Mouse (Mus musculus) CH12.LX (cell line): Measurements from ENCODE around the gene Fv1. TPM values are rescaled to one million over a fixed set of nuclear protein-coding genes. Genes with fewer than 3 reads are reported as not detected.
A peak's percentile ranks its signal among the peaks of the same experiment; 100 is the strongest.

Experiments
- DNase-seq: peaks from one replicate; pipeline ENCODE4 v3.0.0-alpha.2; 2013; ENCODE audit errors: extremely low read depth
- H3K27ac ChIP-seq: 2 replicates; pipeline ENCODE4 v1.5.1; 2012; ENCODE audit warnings: low read depth, mild to moderate bottlenecking, control low read depth, moderate library complexity; ENCODE audit not compliant: insufficient read depth
- H3K27me3 ChIP-seq: replicated peaks from 2 replicates; pipeline ENCODE3; 2012; ENCODE audit warnings: inconsistent platforms
- H3K36me3 ChIP-seq, 2 experiments: replicated peaks in 1 of 2; 2 replicates each; pipeline versions ENCODE3 to v1.6.1; 2012; ENCODE audit warnings: inconsistent platforms in 1 of 2, low read length in 1 of 2, mild to moderate bottlenecking in 1 of 2, mixed read lengths in 1 of 2, moderate library complexity in 1 of 2; ENCODE audit not compliant: control insufficient read depth in 1 of 2, insufficient read depth in 1 of 2
- H3K4me1 ChIP-seq, 2 experiments: 2 replicates each; pipeline ENCODE4 v1.6.1; 2012; ENCODE audit warnings: inconsistent platforms in 1 of 2, moderate library complexity in 1 of 2; ENCODE audit not compliant: insufficient read depth in 2 of 2, control insufficient read depth in 1 of 2
- H3K4me2 ChIP-seq: 2 replicates; pipeline ENCODE4 v1.6.1; 2012; ENCODE audit warnings: low read depth, mild to moderate bottlenecking, control low read depth; ENCODE audit not compliant: poor library complexity, insufficient read depth, severe bottlenecking
- H3K4me3 ChIP-seq, 3 experiments: fragments of 150-350 bp in 1 of 3; sonication (generic) in 1 of 3; replicated peaks in 1 of 3; 2 replicates each; pipeline versions ENCODE3 to v1.5.1; 2011 to 2012; ENCODE audit warnings: low read depth in 2 of 3, low read length in 2 of 3, mild to moderate bottlenecking in 2 of 3, moderate library complexity in 2 of 3, control low read depth in 1 of 3, improper control_type of control experiment in 1 of 3, inconsistent platforms in 1 of 3, mixed read lengths in 1 of 3; ENCODE audit not compliant: poor library complexity in 1 of 3
- H3K79me2 ChIP-seq: replicated peaks from 2 replicates; pipeline ENCODE4 v1.6.1; 2012; ENCODE audit warnings: mild to moderate bottlenecking, moderate library complexity; ENCODE audit not compliant: control insufficient read depth, poor library complexity, insufficient read depth, severe bottlenecking; ENCODE audit errors: extremely low read depth
- H3K9ac ChIP-seq: 2 replicates; pipeline ENCODE4 v1.6.1; 2012; ENCODE audit warnings: low read depth, mild to moderate bottlenecking, control low read depth, moderate library complexity; ENCODE audit not compliant: insufficient read depth
- H3K9me3 ChIP-seq: replicated peaks from 2 replicates; pipeline ENCODE3; 2012; ENCODE audit warnings: low read length, inconsistent platforms, mixed read lengths
- CHD1 ChIP-seq: IDR thresholded peaks from 2 replicates; pipeline ENCODE4 v1.6.1; 2012; ENCODE audit warnings: low read depth, low read length, improper control_type of control experiment, inconsistent platforms
- CHD2 ChIP-seq: IDR thresholded peaks from 2 replicates; pipeline ENCODE4 v1.6.1; 2011; ENCODE audit warnings: low read length, improper control_type of control experiment
- E2F4 ChIP-seq: IDR thresholded peaks from 2 replicates; pipeline ENCODE4 v1.6.1; 2011; ENCODE audit warnings: low read depth, low read length, improper control_type of control experiment; ENCODE audit not compliant: insufficient replicate concordance
- EP300 ChIP-seq: IDR thresholded peaks from 2 replicates; pipeline ENCODE4 v1.6.1; 2011; ENCODE audit warnings: low read length, improper control_type of control experiment
- ETS1 ChIP-seq: conservative IDR thresholded peaks from 2 replicates; pipeline ENCODE4 v1.6.1; 2012; ENCODE audit warnings: low read depth, mild to moderate bottlenecking, inconsistent platforms, low read length, improper control_type of control experiment, moderate library complexity
- HCFC1 ChIP-seq: IDR thresholded peaks from 2 replicates; pipeline ENCODE4 v1.6.1; 2012; ENCODE audit warnings: low read depth, mild to moderate bottlenecking, inconsistent platforms, low read length, improper control_type of control experiment
- IRF4 ChIP-seq: IDR thresholded peaks from 2 replicates; pipeline ENCODE4 v1.6.1; 2014; ENCODE audit warnings: low read depth, mild to moderate bottlenecking, inconsistent platforms, low read length, improper control_type of control experiment
- JUN ChIP-seq: IDR thresholded peaks from 2 replicates; pipeline ENCODE4 v1.6.1; 2011; ENCODE audit warnings: low read depth, mild to moderate bottlenecking, low read length, improper control_type of control experiment, moderate library complexity; ENCODE audit not compliant: insufficient read depth
- KAT2A ChIP-seq: IDR thresholded peaks from 2 replicates; pipeline ENCODE4 v1.6.1; 2012; ENCODE audit warnings: low read length, improper control_type of control experiment, inconsistent platforms; ENCODE audit not compliant: insufficient replicate concordance
- MAFK ChIP-seq: IDR thresholded peaks from 2 replicates; pipeline ENCODE4 v1.6.1; 2011; ENCODE audit warnings: low read length, improper control_type of control experiment; ENCODE audit not compliant: insufficient replicate concordance
- MAX ChIP-seq: IDR thresholded peaks from 2 replicates; pipeline ENCODE4 v1.6.1; 2011; ENCODE audit warnings: low read length, improper control_type of control experiment
- MAZ ChIP-seq: IDR thresholded peaks from 2 replicates; pipeline ENCODE4 v1.6.1; 2012; ENCODE audit warnings: low read depth, mild to moderate bottlenecking, inconsistent platforms, low read length, improper control_type of control experiment, moderate library complexity
- MEF2A ChIP-seq: IDR thresholded peaks from 2 replicates; pipeline ENCODE4 v1.6.1; 2014; ENCODE audit warnings: low read depth, mild to moderate bottlenecking, inconsistent platforms, low read length, improper control_type of control experiment, borderline replicate concordance
- MXI1 ChIP-seq: IDR thresholded peaks from 2 replicates; pipeline ENCODE4 v1.6.1; 2011; ENCODE audit warnings: mild to moderate bottlenecking, low read depth, low read length, improper control_type of control experiment
- NELFE ChIP-seq: IDR thresholded peaks from 2 replicates; pipeline ENCODE4 v1.6.1; 2011; ENCODE audit warnings: low read depth, low read length, improper control_type of control experiment
- NRF1 ChIP-seq: IDR thresholded peaks from 2 replicates; pipeline ENCODE4 v1.6.1; 2014; ENCODE audit warnings: low read depth, mild to moderate bottlenecking, inconsistent platforms, low read length, improper control_type of control experiment, moderate library complexity
- PAX5 ChIP-seq: IDR thresholded peaks from 2 replicates; pipeline ENCODE4 v1.6.1; 2012; ENCODE audit warnings: low read length, inconsistent platforms, mixed read lengths
- POLR2A ChIP-seq: IDR thresholded peaks from 2 replicates; pipeline ENCODE4 v1.6.1; 2011; ENCODE audit warnings: low read depth, mild to moderate bottlenecking, improper control_type of control experiment, low read length
- POLR2AphosphoS2 ChIP-seq: IDR thresholded peaks from 2 replicates; pipeline ENCODE4 v1.6.1; 2011; ENCODE audit warnings: low read depth, low read length, improper control_type of control experiment
- RAD21 ChIP-seq: IDR thresholded peaks from 2 replicates; pipeline ENCODE4 v1.6.1; 2011; ENCODE audit warnings: low read depth, mild to moderate bottlenecking, low read length, improper control_type of control experiment, moderate library complexity
- SIN3A ChIP-seq: IDR thresholded peaks from 2 replicates; pipeline ENCODE4 v1.6.1; 2012; ENCODE audit warnings: low read length, improper control_type of control experiment, inconsistent platforms
- SMC3 ChIP-seq: IDR thresholded peaks from 2 replicates; pipeline ENCODE4 v1.6.1; 2011; ENCODE audit warnings: low read depth, low read length, improper control_type of control experiment
- TBP ChIP-seq: conservative IDR thresholded peaks from 2 replicates; pipeline ENCODE4 v1.6.1; 2011; ENCODE audit warnings: low read depth, low read length, improper control_type of control experiment
- TCF12 ChIP-seq: IDR thresholded peaks from 2 replicates; pipeline ENCODE4 v1.6.1; 2014; ENCODE audit warnings: low read depth, mild to moderate bottlenecking, inconsistent platforms, low read length, improper control_type of control experiment
- UBTF ChIP-seq: IDR thresholded peaks from 2 replicates; pipeline ENCODE4 v1.6.1; 2012; ENCODE audit warnings: low read depth, mild to moderate bottlenecking, inconsistent platforms, low read length, improper control_type of control experiment, moderate library complexity
- USF1 ChIP-seq: IDR thresholded peaks from 2 replicates; pipeline ENCODE4 v1.6.1; 2014; ENCODE audit warnings: low read depth, mild to moderate bottlenecking, inconsistent platforms, low read length, improper control_type of control experiment
- USF2 ChIP-seq: conservative IDR thresholded peaks from 2 replicates; pipeline ENCODE4 v1.6.1; 2011; ENCODE audit warnings: low read depth, low read length, improper control_type of control experiment
- ZC3H11A ChIP-seq: IDR thresholded peaks from 2 replicates; pipeline ENCODE4 v1.6.1; 2012; ENCODE audit warnings: low read depth, mild to moderate bottlenecking, inconsistent platforms, low read length, improper control_type of control experiment
- ZKSCAN1 ChIP-seq: IDR thresholded peaks from 2 replicates; pipeline ENCODE4 v1.6.1; 2012; ENCODE audit warnings: low read depth, inconsistent platforms, low read length, improper control_type of control experiment, borderline replicate concordance
- dilution Hi-C: fragments of 300-500 bp; cut with MboI; formaldehyde crosslinking; loops from 2 replicates; pipeline ENCODE4 v1.14.3; 2020; ENCODE audit warnings: low sequenced_read_pairs; ENCODE audit not compliant: extremely low pct_unique_long_range_greater_than_20kb, extremely low pct_ligation_motif_present
- in situ Hi-C: fragments of 300-500 bp; cut with MboI; formaldehyde crosslinking; loops from 3 replicates; pipeline ENCODE4 v1.14.3; 2019; ENCODE audit warnings: low sequenced_read_pairs, low pct_ligation_motif_present, low pct_unique_long_range_greater_than_20kb, mixed read lengths
- polyA plus RNA-seq: library from polyadenylated mRNA; unstranded; fragments of >175 nt; gene quantifications from 2 replicates; pipeline ENCODE4 v1.2.1, GENCODE M21; 2012; ENCODE audit warnings: low read depth; ENCODE audit not compliant: insufficient read length
- total RNA-seq, 2 experiments: library from RNA; depleted of rRNA; stranded (reverse); fragments of 300-350 nt in 1 of 2; fragments of >200 nt in 1 of 2; gene quantifications; 2 replicates each; pipeline ENCODE4 v1.2.3; 2012 to 2014

Gene Fv1
- total and polyA plus RNA-seq, 3 experiments = 2.1 to 4.0 (median 3.0) TPM

GRCm38 (mm10) chr4:147847614-147848583, 20.9 kb upstream of the Fv1 start, which contains the start of gene Zfp933 (continued):
- no peak for TF ChIP-seq ZC3H11A
- peak; percentile 59 for TF ChIP-seq TBP
- TF ChIP-seq NRF1 = no peak
- peak; percentile 76; the same call in 1 of the 2 replicates for TF ChIP-seq POLR2AphosphoS2
- no peak for TF ChIP-seq RAD21
- no peak for TF ChIP-seq ZKSCAN1
- TF ChIP-seq CHD2 = peak; percentile 74
- no peak for TF ChIP-seq SMC3
- TF ChIP-seq IRF4 = peak; percentile 54
- TF ChIP-seq MAZ = no peak
- no peak for TF ChIP-seq E2F4
- TF ChIP-seq MAFK = no peak
- TF ChIP-seq NELFE = peak; percentile 51
- peak; percentile 96 for TF ChIP-seq MAX
- peak; percentile 97 for TF ChIP-seq KAT2A

DNA sequence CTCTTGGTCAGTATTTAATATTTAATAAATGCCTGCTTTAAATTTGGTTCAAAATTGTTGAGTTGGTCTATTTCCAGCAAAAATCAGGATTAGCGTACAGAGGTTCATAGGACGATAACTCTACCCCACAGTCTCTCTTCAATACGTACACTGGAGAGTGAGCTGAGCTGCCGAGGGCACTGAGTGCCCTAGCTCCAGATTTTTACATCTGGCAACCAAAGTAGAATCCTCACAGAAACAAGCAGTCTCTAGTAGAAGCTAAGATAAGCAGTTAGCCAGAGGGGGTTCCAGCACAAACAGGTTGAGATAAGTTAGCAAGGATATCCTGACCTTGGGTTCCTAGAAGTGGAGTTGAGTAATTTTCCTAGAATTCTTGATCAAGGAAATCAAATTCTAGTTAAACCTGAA, 20.2 kb upstream of the Fv1 start:
- Histone ChIP-seq H3K4me2 (peak overlapping the region; percentile 33; the same call in 1 of the 2 replicates), H3K4me3 (peak overlapping the region; percentile 62 to 89 (median 63)), H3K4me1 (peaks cover 6 to 45% of the 10 kb centered on the region in 2 experiments; a peak in 2 of 4 replicates), H3K9ac (peak overlapping the region; percentile 97), H3K9me3 (no peaks in the 10 kb centered on the region), H3K79me2 (peaks cover 5% of the 10 kb centered on the region), H3K27me3 (no peaks in the 10 kb centered on the region), H3K27ac (no peak overlapping the region), H3K36me3 (peaks cover 0 to 20% of the 10 kb centered on the region in 2 experiments)
- TF ChIP-seq ETS1 = no peak
- no peak for TF ChIP-seq KAT2A
- in situ Hi-C loops = no loop called here
- dilution Hi-C loops = no loop called here
- no peak for DNase-seq

DNA sequence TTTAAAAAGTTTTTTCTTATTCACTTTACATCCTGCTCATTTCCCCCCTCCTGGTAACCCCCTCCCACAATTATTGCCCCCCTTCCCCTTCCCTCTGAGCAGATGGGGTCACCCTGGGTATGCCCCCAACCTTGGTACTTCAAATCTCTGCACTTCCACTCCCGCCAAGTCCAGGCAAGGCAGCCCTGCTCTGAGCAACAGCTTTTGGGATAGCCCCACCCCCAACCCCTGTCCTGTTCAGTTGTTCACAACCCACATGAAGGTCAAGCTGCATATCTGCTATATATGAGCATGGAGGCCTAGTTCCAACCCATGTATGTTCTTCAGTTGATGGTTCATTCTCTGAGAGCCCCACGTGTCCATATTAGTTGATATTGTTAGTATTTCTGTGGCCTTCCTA, 18.0 kb upstream of the Fv1 start:
- dilution Hi-C loops = no loop called here
- Histone ChIP-seq H3K27ac (no peak overlapping the region), H3K27me3 (no peaks in the 10 kb centered on the region), H3K4me2 (no peak overlapping the region), H3K4me3 (no peak overlapping the region), H3K9me3 (no peaks in the 10 kb centered on the region), H3K79me2 (no peaks in the 10 kb centered on the region; the same call in 1 of the 2 replicates), H3K4me1 (peaks cover 6 to 34% of the 10 kb centered on the region in 2 experiments; a peak in 2 of 4 replicates), H3K36me3 (peaks cover 0 to 5% of the 10 kb centered on the region in 2 experiments), H3K9ac (no peak overlapping the region)
- DNase-seq = no peak
- in situ Hi-C loops = no loop called here
- TF ChIP-seq HCFC1 = no peak
- no peak for TF ChIP-seq EP300
- TF ChIP-seq TCF12 = no peak
- TF ChIP-seq CHD1 = no peak
- TF ChIP-seq USF2 = no peak
- no peak for TF ChIP-seq PAX5
- TF ChIP-seq NELFE = no peak
- TF ChIP-seq UBTF = no peak
- no peak for TF ChIP-seq SIN3A
- no peak for TF ChIP-seq TBP
- no peak for TF ChIP-seq JUN
- TF ChIP-seq SMC3 = no peak
- no peak for TF ChIP-seq POLR2A
- no peak for TF ChIP-seq ETS1
- no peak for TF ChIP-seq USF1
- TF ChIP-seq MEF2A = no peak
- TF ChIP-seq MXI1 = no peak
